Mouse (Mus musculus) leukemia stem cell, adult 10-12 weeks (primary cell): ENCODE data around the gene Smu1. TPM values are rescaled to one million over a fixed set of nuclear protein-coding genes. Genes with fewer than 3 reads are reported as not detected.

Experiments
- polyA plus RNA-seq: library from polyadenylated mRNA; stranded (reverse); fragments of >175 nt; gene quantifications from 2 replicates; pipeline ENCODE4 v1.2.3, GENCODE M21; 2012; ENCODE audit warnings: low replicate concordance

The Smu1 gene
- 3.1 and 4.9 TPM in 2 replicates for polyA plus RNA-seq

DNA sequence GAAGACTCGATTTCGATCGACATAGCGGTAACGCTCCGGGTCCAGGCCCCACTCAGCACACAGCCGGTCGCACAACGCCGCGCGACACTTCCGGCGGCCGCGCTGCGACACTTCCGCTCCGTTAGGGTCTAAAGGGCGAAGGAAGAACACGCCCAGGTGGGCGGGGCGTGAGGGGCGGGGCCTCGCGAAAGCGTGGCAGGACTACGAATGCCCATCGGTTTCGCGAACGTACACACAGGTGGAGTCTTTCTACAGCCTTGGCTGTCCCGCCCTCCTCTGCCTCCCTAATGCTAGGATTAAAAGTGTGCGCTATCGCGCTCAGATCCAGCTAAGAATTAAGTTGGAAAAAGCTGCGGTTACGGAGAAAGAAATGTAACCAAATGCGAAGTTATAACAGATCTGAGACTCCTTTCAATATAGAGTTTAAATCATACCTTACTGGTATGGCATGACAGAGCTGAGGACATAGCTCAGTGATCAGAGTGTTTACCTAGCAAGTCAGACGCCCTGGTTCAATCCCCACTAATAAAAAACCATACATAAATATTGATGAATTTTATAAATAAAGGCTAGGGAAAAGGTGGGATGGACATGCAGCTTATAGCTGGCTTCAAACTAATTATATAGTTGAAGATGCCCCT, at the start of gene Smu1:
Smu1 (minus strand) TSS at position 144 of the 641 bp plus-strand sequence.

DNA sequence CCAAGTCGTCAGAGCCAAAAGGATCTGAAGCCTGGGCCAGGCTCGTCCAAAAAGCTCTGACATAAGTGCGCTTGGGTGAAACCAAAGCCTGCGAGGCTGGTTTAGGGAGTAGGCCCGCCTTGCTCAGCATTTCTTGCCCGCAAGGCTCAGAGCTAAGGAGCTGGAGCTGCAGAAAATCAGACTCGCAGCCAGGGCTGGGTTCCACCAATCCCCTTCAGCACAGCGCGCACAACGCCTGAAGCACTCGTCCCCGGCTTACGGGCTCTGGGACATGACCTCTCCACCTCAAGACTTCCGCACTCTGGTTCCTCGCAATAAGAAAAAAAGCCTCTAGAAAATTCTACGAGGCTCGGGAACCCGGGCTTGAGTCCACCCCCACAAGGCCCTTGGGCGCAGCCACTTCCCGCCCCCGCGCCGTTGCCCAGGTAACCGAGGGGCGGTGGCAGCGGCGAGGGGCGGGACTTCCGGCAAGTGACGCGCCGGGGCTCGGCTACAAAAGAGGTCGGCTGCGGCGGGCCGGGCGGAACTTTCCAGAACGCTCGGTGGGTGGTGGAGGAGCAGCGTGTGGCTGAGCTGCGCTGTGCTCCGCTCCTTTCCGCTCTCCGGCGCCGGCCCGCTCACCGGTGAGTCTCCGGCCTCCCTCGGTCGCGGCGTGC, 35.6 kb downstream of the Smu1 start, which contains the start of gene Dnaja1:
Dnaja1 (plus strand) TSS at position 140 of the 656 bp plus-strand sequence.

DNA sequence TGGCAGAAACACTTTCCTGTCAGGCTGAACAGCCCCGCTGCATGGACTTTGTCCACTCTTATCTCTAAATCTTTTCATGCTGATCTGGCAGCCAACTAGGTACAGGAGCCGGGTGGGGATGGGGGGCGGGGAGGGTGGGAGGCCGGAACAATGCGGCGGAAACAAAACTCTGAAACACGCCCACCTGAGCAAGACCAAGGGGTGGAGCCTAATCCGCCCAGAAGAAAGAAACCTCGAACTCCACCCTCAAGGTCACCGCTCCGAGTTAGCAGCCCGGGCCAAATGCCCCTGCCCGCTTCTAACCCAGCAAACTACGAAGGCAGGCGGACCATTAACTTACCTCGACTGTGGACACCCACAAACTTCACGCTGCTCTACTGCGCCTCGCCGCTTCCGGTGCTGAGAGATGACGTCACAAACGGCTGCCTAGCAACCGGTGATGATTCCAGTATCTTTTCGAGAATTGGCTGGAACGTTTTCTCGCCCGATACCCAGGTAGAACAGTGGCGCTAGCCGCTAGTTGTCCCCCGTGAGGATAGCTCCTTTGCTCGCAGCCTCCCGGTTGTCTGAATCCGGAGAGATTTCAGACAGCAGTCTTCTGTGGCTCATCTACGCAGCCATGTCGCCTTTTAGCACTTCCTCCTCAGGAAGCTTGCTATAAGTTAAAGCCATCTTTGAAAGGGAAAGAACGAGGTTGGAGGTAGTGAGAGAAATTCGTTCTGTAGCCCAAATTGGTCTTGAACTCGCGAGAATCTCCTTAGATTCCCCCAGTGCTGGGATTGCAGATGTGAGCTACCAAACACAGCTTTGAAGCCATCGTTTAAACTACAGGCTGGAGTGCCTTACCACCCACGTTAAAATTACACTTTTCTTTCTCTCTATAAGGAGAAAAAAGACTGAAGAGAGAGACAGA, 54.7 kb downstream of the Smu1 start, which contains the start of gene Aptx:
Aptx (minus strand) TSS at position 398 of the 913 bp plus-strand sequence.

Other genes starting within 250 kb of the Smu1 start
- 0.60 and 1.1 TPM in 2 replicates for gene Aptx, start 54.7 kb downstream of the Smu1 start, polyA plus RNA-seq
- gene Dnaja1, start 35.8 kb downstream of the Smu1 start, polyA plus RNA-seq = 10.7 and 51.5 TPM in 2 replicates
- gene B4galt1, start 96.1 kb upstream of the Smu1 start, polyA plus RNA-seq = 50.1 and 56.8 TPM in 2 replicates
- gene Spink4, start 162.1 kb upstream of the Smu1 start, polyA plus RNA-seq = not detected in 2 replicates
- gene Bag1, start 190.4 kb upstream of the Smu1 start, polyA plus RNA-seq = 378 and 445 TPM in 2 replicates
- gene Chmp5, start 190.5 kb upstream of the Smu1 start, polyA plus RNA-seq = 2.1 and 2.2 TPM in 2 replicates
- 11.2 and 13.3 TPM in 2 replicates for gene Nfx1, start 213.0 kb upstream of the Smu1 start, polyA plus RNA-seq